Mouse (Mus musculus) thymus, postnatal 14 days (tissue): ENCODE results near the gene Gm20671.
"Not testable (repeated sequence)": the region's sequence is repeated elsewhere in the genome, so short reads cannot be mapped to it uniquely, and the experiment has no call there.

Experiments used
- DNase-seq: peaks from one replicate; pipeline ENCODE4 v3.0.0; 2021

Gm20671 gene

GRCm38 (mm10) chr5:32784726-32785125 is 42.2 kb downstream of the Gm20671 start:
- no peak for DNase-seq

GRCm38 (mm10) chr5:32781596-32781995 is 45.3 kb downstream of the Gm20671 start:
- DNase-seq = no peak

DNA sequence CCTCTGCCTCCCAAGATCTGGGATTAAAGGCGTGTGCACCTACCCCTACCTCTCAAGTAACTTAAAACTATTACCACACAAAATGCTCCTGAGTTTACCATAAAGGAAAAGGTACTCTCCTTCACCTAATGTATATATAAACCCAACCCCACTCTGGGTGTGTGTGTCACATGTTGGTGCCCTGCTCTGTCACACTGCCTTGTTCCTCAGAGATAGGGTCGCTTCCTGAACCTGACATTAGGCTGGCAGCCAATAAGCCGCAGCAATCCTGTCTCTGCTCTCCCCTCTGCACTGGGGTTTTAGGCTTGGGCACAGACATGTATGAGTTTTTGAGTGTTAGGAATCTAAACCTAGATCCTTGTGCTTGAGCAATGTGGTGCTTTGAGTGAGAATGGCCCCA is 48.7 kb downstream of the Gm20671 start:
- no peak for DNase-seq

- no peak for DNase-seq
These were observed 54.5 kb downstream of the Gm20671 start for GRCm38 (mm10) chr5:32772361-32772760.

DNA sequence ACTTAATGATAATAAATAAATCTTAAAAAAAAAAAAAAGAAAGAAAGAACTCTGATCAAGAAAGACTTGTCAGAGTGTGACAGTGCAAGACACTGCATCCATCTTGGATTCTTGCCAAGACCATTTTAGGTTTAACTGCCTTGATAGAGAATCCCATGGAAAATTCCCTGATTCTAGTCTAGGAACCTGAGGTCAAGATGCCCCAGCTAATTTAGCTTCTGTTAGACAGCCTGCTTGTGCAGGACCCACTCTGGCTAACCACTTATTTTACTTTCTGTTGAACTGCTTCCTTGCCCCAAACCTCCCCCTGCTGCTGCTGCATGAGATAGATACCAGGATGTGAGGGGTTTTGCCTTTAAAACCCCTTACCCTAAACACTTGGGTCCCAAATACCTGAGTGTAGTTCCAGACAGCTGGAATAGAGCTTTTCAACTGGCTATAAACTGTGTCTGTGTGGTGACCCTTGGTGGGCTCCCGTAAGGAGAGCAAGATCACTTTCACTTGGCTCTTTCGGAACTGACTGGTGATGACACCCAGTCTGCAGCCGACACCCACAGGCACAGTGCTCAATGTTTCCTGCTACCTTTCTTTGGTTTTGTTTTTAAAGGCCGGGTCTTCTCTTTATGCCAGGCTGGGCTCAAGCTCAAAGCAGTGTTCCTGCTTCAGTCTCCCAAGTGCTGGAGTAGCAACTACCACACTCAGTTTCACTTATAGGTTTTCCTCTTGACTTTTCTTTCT is 59.1 kb downstream of the Gm20671 start:
- no peak for DNase-seq

DNA sequence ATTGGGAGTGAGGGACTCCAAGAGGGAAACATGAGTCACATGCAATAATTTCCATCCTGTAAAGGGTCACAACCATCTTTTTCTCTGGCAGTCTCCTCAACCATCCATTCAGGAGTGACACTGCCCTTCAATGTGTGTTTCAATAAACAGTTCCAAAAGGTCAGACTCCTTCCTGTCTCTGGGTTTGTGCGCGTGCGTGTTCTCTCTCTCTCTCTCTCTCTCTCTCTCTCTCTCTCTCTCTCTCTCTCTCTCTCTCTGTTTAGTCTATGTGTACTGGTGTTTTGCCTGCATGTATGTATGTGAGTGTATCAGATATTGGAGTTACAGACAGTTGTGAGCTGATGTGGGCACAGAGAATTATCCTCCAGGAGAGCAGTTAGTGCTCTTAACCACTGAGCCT is 59.9 kb downstream of the Gm20671 start:
- DNase-seq = no peak

GRCm38 (mm10) chr5:32761566-32762140 is 65.3 kb downstream of the Gm20671 start:
- no peak for DNase-seq

DNA sequence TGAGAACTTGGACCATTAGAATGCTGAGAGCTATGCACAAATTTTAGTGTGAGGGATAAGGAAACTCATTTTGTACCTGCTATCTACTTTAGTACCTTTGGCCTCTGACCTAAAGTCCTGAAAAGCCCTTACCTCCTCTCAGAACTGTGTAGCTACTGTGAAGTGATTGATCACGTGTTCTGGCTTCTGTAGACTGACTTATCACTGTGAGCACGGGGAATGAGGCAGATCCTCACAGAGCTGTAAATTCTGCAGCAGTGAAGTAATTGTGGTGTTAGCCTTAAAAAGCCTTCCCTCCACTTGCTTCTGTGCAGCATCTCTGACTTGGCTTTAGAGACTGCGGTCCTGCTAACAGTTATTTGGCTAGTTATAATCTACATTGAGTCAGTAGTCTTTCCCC is 66.1 kb downstream of the Gm20671 start:
- DNase-seq = no peak

DNA sequence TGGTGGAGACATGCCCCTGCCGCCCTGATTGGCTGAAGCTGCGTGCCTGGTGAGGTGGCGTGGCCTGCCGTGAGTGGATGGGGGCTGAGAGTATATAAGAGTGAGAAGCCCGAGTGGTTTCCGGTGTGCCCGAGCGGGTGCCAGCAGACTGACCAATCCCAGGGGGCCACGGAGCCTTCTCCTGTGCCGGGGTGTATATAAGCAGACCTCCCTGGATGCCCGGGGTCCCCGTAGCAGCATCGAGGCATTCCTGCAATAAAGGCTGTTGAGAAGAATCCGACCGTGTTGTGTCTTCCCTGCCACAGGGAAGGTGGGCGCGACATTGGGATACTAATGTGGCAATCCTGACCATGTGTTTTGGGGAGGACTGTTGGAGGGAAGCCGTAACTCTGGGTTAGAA is 66.6 kb downstream of the Gm20671 start:
- DNase-seq = not testable (repeated sequence)

GRCm38 (mm10) chr5:32759662-32760061 is 67.2 kb downstream of the Gm20671 start:
- no peak for DNase-seq

DNA sequence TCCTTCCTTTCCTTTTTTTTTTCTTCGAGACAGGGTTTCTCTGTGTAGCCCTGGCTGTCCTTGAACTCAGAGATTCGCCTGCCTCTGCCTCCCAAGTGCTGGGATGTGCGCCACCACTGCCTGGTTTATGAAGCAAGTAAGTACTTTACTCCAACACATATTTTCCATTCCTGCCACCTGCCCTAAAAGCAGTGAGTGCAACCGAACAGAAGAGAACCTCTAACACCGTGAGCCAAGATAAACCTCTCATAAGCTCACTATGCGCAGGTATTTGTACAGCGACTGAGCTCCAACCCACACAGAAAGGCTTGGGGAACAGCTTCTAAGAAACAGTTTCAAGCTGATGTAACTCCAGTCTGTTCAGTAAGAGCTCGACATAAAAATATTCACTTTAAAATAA is 70.8 kb downstream of the Gm20671 start:
- DNase-seq = no peak

DNA sequence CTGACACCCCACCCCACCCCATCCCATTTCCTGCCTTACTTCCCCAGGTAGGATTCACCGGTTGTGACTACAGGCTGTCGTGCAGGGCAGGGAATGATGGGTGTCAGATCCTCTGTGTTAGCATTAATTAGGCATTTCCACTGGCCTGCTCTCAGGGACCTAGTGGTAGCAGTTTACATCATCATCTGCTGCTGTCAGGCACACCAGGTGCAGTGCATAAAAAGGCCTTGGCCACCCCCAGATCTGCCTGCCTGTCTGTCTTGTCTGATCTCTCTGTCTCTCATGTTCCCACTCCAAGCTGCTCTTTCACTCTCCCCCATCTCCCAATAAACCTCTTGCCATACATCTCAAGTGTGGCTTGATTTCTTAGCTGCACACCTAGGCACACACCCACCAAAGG is 75.2 kb downstream of the Gm20671 start:
- peak; percentile 28 for DNase-seq

DNA sequence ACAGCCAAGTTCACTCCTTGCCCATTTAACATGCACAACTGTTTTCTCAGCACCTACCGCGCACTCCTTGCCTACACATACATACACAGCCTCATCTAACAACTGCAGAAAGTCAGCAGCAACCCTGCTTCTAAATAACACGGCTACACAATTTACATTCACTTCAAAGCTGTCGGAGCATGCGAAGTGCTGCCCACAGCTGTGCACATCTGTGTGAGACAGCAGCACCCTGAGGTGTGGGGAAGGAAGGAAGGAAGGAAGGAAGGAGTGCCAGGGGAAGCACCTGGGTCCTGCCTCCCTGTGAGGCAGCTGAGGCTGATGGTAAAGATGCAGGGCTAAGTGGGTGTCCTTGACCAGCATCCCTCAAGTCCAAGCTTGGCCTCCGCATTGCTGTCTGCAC is 78.0 kb downstream of the Gm20671 start:
- peak; percentile 77 for DNase-seq

DNA sequence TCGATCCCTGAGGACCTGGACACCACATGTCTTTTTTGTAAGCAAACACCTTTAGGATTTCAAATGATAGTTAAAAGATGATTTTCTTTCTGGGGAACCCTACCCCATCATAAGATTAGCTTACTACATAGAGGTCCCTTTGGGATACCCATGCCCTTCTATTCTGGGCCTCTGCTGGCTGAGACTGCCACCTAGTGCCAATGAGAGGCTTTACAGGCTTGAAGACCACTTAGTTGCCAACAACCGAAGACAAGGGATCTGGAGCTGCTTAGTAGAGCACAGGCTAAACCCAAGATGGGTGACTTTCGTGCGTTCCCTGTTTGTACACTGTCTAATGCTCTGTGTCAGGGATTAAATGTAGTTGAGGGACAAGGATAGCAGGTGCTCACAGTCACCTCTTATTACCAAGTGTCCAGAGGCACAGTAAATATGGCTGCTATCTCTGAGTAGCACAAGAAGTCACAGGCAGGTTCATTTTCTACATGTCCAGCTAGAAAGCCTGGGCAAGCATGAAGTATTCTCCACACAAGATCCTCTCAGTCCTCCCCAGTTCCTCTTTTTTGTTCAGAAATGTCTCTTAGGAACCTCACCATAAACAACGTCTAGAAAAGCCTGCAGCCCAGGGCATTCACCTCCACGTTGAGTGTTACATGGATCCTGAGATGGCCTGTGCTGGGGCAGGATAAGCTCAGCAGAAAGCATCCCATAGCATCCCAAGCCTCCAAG is 79.1 kb downstream of the Gm20671 start:
- peak; percentile 63 for DNase-seq

GRCm38 (mm10) chr5:32745705-32746655 is 80.9 kb downstream of the Gm20671 start:
- DNase-seq = peak; percentile 22

DNA sequence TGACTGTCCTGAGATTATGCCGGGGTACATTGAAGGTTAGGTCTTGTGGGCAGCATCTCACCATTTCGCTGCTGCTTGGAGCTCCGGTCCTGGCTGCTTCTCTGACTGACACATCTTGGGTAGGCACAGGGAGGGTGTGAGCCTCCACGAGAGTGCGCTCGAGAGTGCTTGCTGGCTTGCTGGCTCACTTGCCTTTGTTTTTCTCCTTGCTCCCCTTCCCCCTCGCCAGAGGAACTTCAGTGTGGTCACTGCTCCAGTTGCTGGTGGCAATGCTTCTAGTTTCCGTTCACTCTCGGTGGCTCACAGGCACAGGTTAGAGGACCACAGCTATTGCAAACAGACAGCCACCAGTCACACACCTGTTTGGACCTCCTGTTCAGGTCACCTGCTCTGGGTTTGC is 84.8 kb downstream of the Gm20671 start:
- peak; percentile 55 for DNase-seq

- DNase-seq = not testable (repeated sequence)
These were observed 85.5 kb downstream of the Gm20671 start for GRCm38 (mm10) chr5:32741377-32741776.

DNA sequence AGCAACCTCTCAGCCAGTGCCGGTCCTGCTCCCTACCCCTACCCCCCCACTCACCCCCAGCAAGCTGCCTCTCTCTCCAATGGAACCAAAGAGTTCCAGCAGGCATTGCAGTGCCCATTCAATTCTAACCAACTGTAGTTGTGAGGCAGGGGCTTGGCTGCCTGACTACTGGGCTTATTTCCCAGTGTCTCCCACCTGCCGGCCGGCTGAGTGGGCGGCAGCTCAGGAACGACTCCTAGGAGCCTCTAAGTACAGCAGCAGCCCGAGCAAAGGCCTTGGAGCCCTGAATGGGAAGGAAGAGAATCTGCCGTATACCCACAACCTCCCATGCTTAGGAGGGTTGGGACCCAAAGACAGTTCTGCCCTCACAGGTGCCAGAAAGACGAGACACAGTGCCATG is 86.1 kb downstream of the Gm20671 start:
- not testable (repeated sequence) for DNase-seq

- DNase-seq = no peak
These were observed 86.8 kb downstream of the Gm20671 start for GRCm38 (mm10) chr5:32740138-32740537.

- not testable (repeated sequence) for DNase-seq
These were observed 90.1 kb downstream of the Gm20671 start for GRCm38 (mm10) chr5:32736770-32737169.

GRCm38 (mm10) chr5:32735779-32736178 is 91.1 kb downstream of the Gm20671 start:
- DNase-seq = no peak

DNA sequence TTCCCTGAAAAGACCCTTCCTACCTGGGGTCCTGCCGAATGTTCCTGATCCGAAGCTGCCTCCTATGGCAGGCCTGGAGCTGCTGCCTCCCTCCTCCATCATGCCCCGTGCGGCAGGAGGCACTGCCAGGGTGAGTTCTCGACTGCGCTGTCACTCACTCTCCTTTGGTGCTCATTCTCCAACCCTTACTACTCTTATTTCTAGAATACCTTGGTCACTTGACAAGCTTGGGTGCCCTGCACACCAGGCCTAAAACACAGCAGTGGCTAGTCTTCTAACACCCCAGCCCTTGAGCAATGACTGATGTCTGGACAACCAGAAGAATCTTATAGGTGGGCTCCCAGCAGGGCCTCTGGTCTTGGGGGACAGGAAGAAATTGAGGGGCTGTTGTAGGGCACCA is 93.0 kb downstream of the Gm20671 start:
- not testable (repeated sequence) for DNase-seq

DNA sequence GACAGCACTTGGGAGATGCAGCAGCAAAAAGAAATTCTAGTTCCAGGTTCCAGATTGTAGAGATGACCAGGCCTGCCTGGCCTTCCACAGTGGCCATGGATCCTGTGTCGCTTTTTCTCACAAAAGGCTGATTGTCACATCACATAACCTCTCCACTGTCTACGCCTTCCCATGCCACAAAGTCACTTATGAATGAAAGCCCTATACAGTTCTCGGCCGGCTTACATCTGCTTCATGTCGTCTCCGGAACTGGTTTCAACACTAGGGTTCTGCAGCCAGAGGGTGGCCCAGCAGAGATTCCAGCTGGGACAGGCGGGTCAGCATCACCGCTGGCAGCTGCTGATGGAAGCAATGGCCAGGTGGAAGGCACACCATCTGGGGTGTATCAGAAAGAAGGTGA is 98.1 kb downstream of the Gm20671 start:
- no peak for DNase-seq
